Mouse (Mus musculus) spleen, adult 2 months (tissue): ENCODE data around the gene Bcl3. TPM values are rescaled to one million over a fixed set of nuclear protein-coding genes. Genes with fewer than 3 reads are reported as not detected.
"Not testable (repeated sequence)": the region's sequence is repeated elsewhere in the genome, so short reads cannot be mapped to it uniquely, and the experiment has no call there.

ENCODE experiments used
- DNase-seq, 2 experiments: peaks; one replicate each; pipeline versions ENCODE4 v3.0.0 to v3.0.0-alpha.2; 2012 to 2021; ENCODE audit warnings: low spot score in 2 of 2, low read depth in 1 of 2
- H3K27ac ChIP-seq: fragments of 200-500 bp; 2 replicates; pipeline ENCODE4 v1.5.1; 2012; ENCODE audit warnings: low read length, inconsistent platforms; ENCODE audit not compliant: insufficient read depth
- H3K27me3 ChIP-seq: fragments of 200-500 bp; 2 replicates; pipeline ENCODE4 v1.6.1; 2012; ENCODE audit warnings: mild to moderate bottlenecking, moderate library complexity, low read length, inconsistent platforms; ENCODE audit not compliant: control insufficient read depth, insufficient read depth
- H3K36me3 ChIP-seq: fragments of 200-500 bp; 2 replicates; pipeline ENCODE4 v1.6.1; 2012; ENCODE audit warnings: mild to moderate bottlenecking, low read length, inconsistent platforms; ENCODE audit not compliant: control insufficient read depth, insufficient read depth
- H3K4me1 ChIP-seq: fragments of 200-500 bp; 2 replicates; pipeline ENCODE4 v1.6.1; 2011; ENCODE audit warnings: inconsistent platforms; ENCODE audit not compliant: control insufficient read depth, insufficient read depth, insufficient read length
- H3K4me3 ChIP-seq: fragments of 200-500 bp; 2 replicates; pipeline ENCODE4 v1.5.1; 2011; ENCODE audit warnings: mild to moderate bottlenecking, inconsistent platforms; ENCODE audit not compliant: insufficient read depth, insufficient read length; ENCODE audit errors: extremely low read depth
- CTCF ChIP-seq: fragments of 200-500 bp; IDR thresholded peaks from 2 replicates; pipeline ENCODE4 v1.5.1; 2011; ENCODE audit warnings: mild to moderate bottlenecking, inconsistent platforms; ENCODE audit not compliant: insufficient read depth, insufficient read length, insufficient replicate concordance; ENCODE audit errors: extremely low read depth
- POLR2A ChIP-seq: fragments of 200-500 bp; IDR thresholded peaks from 2 replicates; pipeline ENCODE4 v1.6.1; 2011; ENCODE audit warnings: low read depth, low read length, inconsistent platforms
- WGBS: fragments of 180-500 bp; shearing (Covaris S2); methylation state at CpG from one replicate; pipeline ENCODE4 v1.1.7; 2018; 5-methylcytosine and 5-hydroxymethylcytosine counted together
- polyA plus RNA-seq: library from polyadenylated mRNA; depleted of rRNA; stranded (reverse); fragments of >200 nt; gene quantifications from 2 replicates; pipeline ENCODE4 v1.2.3, GENCODE M21; 2012

Gene Bcl3
- polyA plus RNA-seq, 1 experiment, result 102 TPM

DNA sequence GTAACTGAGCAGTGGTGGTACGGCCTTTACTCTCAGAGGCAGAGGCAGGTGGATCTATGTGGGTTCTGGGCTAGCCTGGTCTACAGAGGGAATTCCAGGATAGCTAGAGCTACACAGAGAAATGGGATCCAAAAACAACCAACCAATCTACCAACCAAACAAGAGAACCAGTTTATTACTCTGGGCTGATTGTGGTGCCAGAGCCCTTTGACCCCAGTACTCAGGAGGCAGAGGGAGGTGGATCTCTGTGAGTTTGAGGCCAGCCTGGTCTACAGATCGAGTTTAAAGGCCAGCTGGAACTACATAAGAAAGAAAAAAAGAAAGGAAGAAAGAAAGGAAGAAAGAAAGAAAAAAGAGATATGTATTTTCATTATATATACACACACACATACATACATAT is 27.3 kb downstream of the Bcl3 start:
- no peak for TF ChIP-seq CTCF
- no peak for TF ChIP-seq POLR2A
- H3K4me3 ChIP-seq, result no peak overlapping the region
- peaks cover 12% of the 10 kb centered on the region for H3K4me1 ChIP-seq
- no peak for DNase-seq
- H3K27ac ChIP-seq, result no peak overlapping the region
- H3K27me3 ChIP-seq, result 0 out of 2 replicates have a peak, but pooled peaks cover 2% of the 10 kb centered on the region
- H3K36me3 ChIP-seq, result no peaks in the 10 kb centered on the region
- 76% methylated on average over 2 of the region's 2 CpGs for WGBS

DNA sequence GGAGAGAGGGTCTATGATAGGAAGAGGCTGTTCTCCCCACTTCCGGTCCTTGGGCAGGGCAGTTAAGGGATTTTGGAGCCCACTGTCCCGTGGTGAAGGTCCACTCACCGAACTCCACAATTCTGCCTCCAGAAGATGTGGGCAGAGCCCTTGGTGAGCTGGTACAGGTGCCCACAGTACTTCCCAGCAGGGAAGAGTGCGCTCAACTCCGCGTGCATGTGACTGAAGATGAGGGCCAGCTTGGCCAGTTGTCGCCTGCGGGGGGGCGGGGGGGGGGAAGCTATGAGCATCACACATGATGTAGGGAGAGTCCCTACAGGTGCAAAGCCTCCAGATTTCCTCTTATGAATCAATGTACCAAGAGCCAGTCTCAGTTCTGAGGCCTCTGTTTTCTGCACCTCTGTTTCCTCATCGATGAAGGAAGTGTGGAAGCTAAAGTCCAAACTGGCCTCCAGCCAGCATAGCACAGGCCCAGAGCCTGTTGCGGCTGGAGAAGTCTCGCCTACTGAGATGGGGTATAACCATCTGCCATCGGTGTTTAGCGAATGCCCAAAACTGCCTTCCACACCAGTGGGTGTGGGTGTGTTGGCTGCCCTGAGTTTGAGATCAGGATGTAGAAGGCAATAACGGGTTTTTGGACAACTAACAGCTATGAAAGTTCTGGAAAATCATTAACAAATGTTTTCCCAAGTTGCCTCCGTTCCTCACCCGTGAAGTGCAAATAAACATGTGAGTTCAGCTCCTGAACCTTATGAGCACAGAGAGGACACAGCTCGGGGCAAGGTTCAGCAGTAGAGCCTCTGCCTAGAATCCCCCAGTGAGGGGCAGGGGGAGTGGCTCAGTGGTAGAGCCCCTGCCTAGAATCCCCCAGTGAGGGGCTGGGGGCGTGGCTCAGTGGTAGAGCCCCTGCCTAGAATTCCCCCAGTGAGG is 29.6 kb downstream of the Bcl3 start:
- H3K36me3 ChIP-seq, result no peaks in the 10 kb centered on the region
- no peak for DNase-seq
- H3K27me3 ChIP-seq, result 0 out of 2 replicates have a peak, but pooled peaks cover 2% of the 10 kb centered on the region
- no peak overlapping the region for H3K4me3 ChIP-seq
- no peak overlapping the region for H3K27ac ChIP-seq
- peaks cover 17% of the 10 kb centered on the region for H3K4me1 ChIP-seq
- 71% methylated on average over 19 of the region's 19 CpGs for WGBS
- TF ChIP-seq CTCF, result no peak
- TF ChIP-seq POLR2A, result no peak

DNA sequence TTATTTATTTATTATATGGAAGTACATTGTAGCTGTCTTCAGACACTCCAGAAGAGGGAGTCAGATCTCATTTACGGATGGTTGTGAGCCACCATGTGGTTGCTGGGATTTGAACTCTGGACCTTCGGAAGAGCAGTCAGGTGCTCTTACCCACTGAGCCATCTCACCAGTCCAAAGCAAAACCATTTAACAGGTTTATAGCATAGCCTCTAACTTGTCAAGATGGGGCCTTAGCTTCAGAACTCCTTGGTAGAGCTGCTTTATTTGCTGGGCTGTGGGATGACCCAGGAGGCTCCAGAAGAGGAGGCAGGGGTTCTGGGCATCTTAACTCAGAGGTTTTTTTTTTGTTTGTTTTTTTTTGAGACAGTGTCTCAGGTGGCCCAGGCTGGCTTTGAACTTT is 31.1 kb downstream of the Bcl3 start:
- DNase-seq, H3K27me3 ChIP-seq, H3K36me3 ChIP-seq, H3K27ac ChIP-seq, H3K4me3 ChIP-seq: not testable (repeated sequence)
- H3K4me1 ChIP-seq, result peaks cover 13% of the 10 kb centered on the region
- 92% methylated on average over 2 of the region's 2 CpGs for WGBS

- TF ChIP-seq CTCF, result peak; percentile 96
- no peak for TF ChIP-seq POLR2A
- peaks cover 13% of the 10 kb centered on the region for H3K4me1 ChIP-seq
- peak overlapping the region; percentile 26; the same call in 1 of the 2 replicates for H3K4me3 ChIP-seq
- no peaks in the 10 kb centered on the region for H3K27me3 ChIP-seq
- DNase-seq, result peak; percentile 53 to 86
- no peak overlapping the region for H3K27ac ChIP-seq
- no peaks in the 10 kb centered on the region for H3K36me3 ChIP-seq
- WGBS, result 2% methylated on average over 19 of the region's 19 CpGs
These were observed 32.6 kb downstream of the Bcl3 start for GRCm38 (mm10) chr7:19789904-19790347.

GRCm38 (mm10) chr7:19785874-19786458 is 36.6 kb downstream of the Bcl3 start:
- H3K27ac ChIP-seq, result no peak overlapping the region
- TF ChIP-seq POLR2A (no peak), CTCF (no peak)
- no peak overlapping the region for H3K4me3 ChIP-seq
- no peaks in the 10 kb centered on the region for H3K27me3 ChIP-seq
- H3K4me1 ChIP-seq, result peaks cover 7% of the 10 kb centered on the region
- no peaks in the 10 kb centered on the region for H3K36me3 ChIP-seq
- 25% methylated on average over 12 of the region's 12 CpGs for WGBS
- no peak for DNase-seq

DNA sequence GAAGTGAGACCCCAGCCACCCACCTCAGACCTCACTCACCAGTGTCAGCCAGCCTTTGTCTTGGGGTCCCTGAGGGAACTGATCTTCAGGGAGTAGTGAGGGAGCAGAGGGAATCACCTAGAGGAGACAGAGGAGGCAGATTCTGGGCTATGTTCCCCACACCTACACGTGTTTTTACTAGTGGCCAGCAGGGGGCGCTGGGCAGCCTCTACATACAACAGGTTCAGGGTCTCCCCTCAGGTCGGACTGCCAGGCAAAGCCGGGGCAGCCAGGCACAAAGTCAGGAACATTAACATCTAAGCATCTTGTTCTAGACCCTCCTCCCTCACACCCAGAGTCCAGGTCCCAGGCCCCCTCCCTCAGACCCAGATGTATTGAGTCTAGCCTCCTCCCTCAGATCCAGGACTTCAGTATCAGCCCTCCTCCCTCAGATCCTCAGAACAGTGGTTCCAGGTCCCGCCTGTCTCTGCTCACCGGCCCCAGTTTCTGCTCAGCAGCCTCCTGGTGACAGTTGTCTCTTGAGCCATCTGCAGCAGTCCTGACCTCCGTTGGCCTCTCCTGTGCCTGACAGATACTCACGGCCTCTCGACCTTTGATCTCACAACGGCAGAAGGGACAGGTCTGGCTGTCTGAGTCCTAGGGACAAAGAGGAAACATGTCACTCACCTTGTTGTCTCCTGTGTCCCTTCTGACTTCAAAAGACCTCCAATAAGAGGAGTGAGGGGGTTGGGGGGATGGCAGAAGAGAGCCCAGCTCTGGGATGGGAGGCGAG is 37.6 kb downstream of the Bcl3 start:
- 61% methylated on average over 11 of the region's 11 CpGs for WGBS
- Histone ChIP-seq H3K27ac (no peak overlapping the region), H3K36me3 (no peaks in the 10 kb centered on the region), H3K4me1 (peaks cover 4% of the 10 kb centered on the region), H3K27me3 (no peaks in the 10 kb centered on the region), H3K4me3 (no peak overlapping the region)
- peak; percentile 45; the same call in 1 of the 2 replicates for TF ChIP-seq CTCF
- TF ChIP-seq POLR2A, result no peak
- DNase-seq, result no peak
